Mouse (Mus musculus) inflammation-experienced regulatory T-cells (primary cell): Measurements from ENCODE around the gene Plekhb1. TPM values are rescaled to one million over a fixed set of nuclear protein-coding genes. Genes with fewer than 3 reads are reported as not detected.

Experiments used
- polyA plus RNA-seq, 2 experiments: library from polyadenylated mRNA; unstranded; fragments of 100-300 nt; shearing (Covaris generic); gene quantifications; one replicate each; pipeline ENCODE4 v1.2.1; 2017

Gene Plekhb1
- polyA plus RNA-seq: under 1 TPM in 1 of 2 experiments, not detected in 1; 0.81 TPM

DNA sequence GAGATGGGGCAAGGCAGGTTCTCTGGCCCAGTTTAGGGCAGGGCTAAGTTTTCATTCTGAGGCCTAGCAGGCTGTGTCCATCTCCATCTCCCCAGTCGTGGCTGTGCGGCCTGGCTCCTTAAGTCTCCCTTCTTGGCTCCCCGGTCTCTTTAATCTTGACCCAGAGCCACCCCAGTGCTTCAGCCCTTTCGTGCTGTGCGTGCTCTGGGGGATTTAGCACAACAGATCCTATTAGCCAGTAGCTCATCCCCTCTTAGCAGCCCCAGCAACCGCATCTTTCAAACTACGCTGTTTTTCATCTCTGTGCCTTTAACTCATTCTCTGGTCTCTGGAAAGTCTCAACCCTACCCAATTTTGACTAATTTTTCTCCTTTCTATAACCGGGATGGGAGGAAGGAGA lies at the start of gene Plekhb1:
Plekhb1 (minus strand) TSS at position 184 of the 400 bp plus-strand sequence.

DNA sequence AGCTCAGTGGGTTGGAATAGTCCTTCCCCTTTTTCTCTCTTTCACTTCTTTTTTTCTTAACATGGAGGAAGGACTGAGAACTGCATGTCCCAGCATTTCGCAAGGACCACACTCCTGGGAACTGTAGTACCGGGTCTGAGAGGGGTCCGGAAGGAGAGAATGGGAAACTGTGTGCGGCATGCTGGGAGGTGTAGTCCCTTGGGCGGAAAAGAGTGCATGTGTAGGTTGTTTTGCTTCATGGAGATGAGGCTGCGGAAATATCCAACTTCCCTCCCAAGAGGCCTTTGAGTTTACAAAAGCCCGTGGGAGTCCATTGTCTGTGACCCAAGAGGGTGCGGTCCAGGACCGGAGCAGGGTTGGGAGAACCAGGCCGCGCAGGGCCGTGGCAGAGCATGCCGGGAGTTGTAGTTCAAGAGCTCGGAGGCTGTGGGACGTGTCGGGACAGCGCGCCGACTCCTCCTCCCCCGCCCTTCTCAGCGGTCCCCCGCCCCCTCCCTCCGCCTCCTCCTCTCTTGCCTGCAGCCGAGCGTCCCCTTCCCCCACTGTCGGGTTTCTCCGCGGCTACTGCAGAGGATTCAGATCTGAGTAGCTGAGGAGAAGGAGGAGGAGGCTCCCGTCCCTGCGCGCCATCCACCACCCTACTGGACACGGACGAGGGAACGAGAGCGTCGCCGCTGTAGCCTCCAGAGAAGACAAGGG lies 44.1 kb upstream of the Plekhb1 start, which contains the start of gene Fam168a:
Fam168a (plus strand) TSS at position 493 of the 699 bp plus-strand sequence.

DNA sequence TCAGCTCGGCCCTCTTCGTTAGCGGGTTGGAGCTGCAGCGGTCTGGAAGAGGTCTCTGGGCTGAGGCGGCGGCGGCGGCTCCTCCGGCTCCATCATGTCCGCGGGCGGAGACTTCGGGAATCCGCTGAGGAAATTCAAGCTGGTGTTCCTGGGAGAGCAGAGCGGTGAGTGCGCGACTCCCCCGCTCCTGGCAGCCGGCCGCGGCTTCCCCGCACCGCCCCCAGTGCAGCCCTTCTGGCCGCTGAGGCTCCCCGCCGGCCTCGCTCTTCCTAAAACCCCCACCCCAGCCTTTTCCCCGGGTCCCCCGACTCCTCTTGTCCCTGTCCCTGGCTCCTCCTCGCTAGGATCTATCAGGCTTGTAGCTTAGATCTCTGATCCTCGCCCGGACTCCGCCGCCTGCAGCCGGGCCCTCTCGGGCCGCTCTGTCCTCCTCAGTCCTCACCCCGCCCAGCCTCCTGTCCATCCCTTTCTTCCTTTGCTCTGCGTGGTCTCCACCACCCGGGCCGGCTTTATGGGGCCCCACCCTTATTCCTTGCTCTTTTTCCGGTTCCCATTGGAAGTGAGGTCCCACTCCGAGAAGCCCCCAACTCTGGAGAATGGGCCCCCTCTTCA lies 54.0 kb downstream of the Plekhb1 start, which contains the start of gene Mrpl48:
Mrpl48 (minus strand) TSS at position 172 of the 612 bp plus-strand sequence.

DNA sequence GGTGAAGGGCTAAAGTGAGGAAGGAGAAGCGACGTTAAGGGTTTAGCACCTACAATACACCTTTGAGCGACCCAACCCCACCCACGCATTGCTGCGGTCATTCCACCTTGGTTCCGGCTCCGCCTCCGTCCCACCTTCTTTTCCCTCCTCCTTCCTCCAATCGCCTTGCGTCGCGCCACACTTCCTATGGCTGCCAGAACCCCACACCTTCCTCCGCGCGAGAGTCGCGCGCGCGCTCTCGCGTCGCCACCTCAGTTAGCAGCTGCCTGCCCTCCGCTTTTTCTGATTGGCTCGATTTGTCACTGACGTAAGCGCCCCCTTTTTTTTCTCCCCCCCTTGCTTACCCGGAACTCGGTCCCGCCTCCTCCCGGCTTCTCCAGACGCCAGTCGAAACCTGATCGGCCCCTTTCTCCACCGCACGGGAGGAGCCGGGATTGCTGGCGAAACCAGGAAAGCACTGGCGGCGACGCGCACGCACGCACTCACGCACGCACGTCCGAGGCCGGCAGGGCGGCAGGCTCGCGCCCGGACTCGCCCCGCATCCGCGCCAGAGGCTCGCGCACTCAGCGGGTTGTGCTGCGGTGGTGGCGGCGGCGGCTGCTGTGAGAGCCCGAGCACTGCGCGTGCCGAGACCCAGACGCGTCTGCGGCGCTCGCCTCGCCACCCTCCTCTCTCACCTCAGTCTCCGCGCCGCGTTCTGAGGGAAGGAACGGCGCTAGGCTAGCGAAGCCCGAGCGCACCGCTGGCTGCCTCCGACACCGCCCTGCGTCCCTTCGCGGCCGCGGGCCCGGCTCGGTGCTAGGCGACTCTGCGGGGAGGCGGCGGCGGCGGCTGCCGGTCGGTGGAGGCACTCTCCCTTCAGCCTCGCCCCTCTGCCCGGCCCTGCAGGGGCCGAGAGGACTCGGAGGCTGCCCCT lies 54.7 kb downstream of the Plekhb1 start, which contains the start of gene Rab6a:
Rab6a (plus strand) TSS at position 197 of the 916 bp plus-strand sequence.

Other genes starting within 250 kb of the Plekhb1 start
- 1 to 10 TPM in 1 of 2 experiments, under 1 TPM in 1; 0.72 to 1.4 TPM for gene Ucp3, start 189.4 kb downstream of the Plekhb1 start, polyA plus RNA-seq
- gene Ucp2, start 169.1 kb downstream of the Plekhb1 start, polyA plus RNA-seq: 1,000 to 10,000 TPM; 1,621 to 1,780 TPM
- 10 to 100 TPM in 1 of 2 experiments, 1 to 10 TPM in 1; 9.6 to 10.4 TPM for gene Dnajb13, start 147.5 kb downstream of the Plekhb1 start, polyA plus RNA-seq
- gene Coa4, start 125.3 kb downstream of the Plekhb1 start, polyA plus RNA-seq: 10 to 100 TPM; 14.5 to 16.4 TPM
- gene Rab6a, start 55.0 kb downstream of the Plekhb1 start, polyA plus RNA-seq: 10 to 100 TPM; 46.8 to 66.2 TPM
- 10 to 100 TPM; 42.7 to 56.6 TPM for gene Mrpl48, start 54.1 kb downstream of the Plekhb1 start, polyA plus RNA-seq
- gene Fam168a, start 44.2 kb upstream of the Plekhb1 start, polyA plus RNA-seq: 10 to 100 TPM; 16.8 to 25.5 TPM
- gene Relt, start 201.0 kb upstream of the Plekhb1 start, polyA plus RNA-seq: 10 to 100 TPM; 23.8 to 33.8 TPM